Mouse (Mus musculus): ENCODE results near the gene Cdc37l1. TPM values are rescaled to one million over a fixed set of nuclear protein-coding genes. Genes with fewer than 3 reads are reported as not detected.
A peak's percentile ranks its signal among the peaks of the same experiment; 100 is the strongest.

Cdc37l1 gene
- polyA plus RNA-seq, 1 experiment from 2014 or later: 57.7 TPM

GRCm38 (mm10) chr19:29052786-29053185 lies 62.6 kb downstream of the Cdc37l1 start:
- no peak overlapping the region for H3K4me3 ChIP-seq
- H3K36me3 ChIP-seq: no peaks in the 10 kb centered on the region
- H3K4me2 ChIP-seq (replicated peaks): no peak overlapping the region

GRCm38 (mm10) chr19:29054594-29054993 lies 64.4 kb downstream of the Cdc37l1 start:
- Histone ChIP-seq H3K9ac (no peak overlapping the region), H3K27ac (no peak overlapping the region), H3K9me3 (no peaks in the 10 kb centered on the region), H3K4me3 (no peak overlapping the region), H3K36me3 (no peaks in the 10 kb centered on the region), H3K4me1 (no peaks in the 10 kb centered on the region), H3K27me3 (replicated peaks) (no peaks in the 10 kb centered on the region), H3K4me2 (replicated peaks) (no peak overlapping the region)
- 85% methylated on average over 6 of the region's 6 CpGs for WGBS
- no peak for ATAC-seq (ENCODE audit: low FRiP score, low read depth)

More at GRCm38 (mm10) chr19:29052786-29053185, 62.6 kb downstream of the Cdc37l1 start:
- no peak overlapping the region for H3K27ac ChIP-seq
- H3K9me3 ChIP-seq: no peaks in the 10 kb centered on the region
- no peak for ATAC-seq (ENCODE audit: low FRiP score, low read depth)
- WGBS: 92% methylated on average over 12 of the region's 12 CpGs
- H3K4me1 ChIP-seq: no peaks in the 10 kb centered on the region
- no peak overlapping the region for H3K9ac ChIP-seq
- no peaks in the 10 kb centered on the region for H3K27me3 ChIP-seq (replicated peaks)

GRCm38 (mm10) chr19:29055469-29055868 lies 65.3 kb downstream of the Cdc37l1 start:
- no peak for ATAC-seq (ENCODE audit: low FRiP score, low read depth)
- H3K9ac ChIP-seq: no peak overlapping the region
- WGBS: 86% methylated on average over 4 of the region's 4 CpGs

GRCm38 (mm10) chr19:29058741-29059140 lies 68.6 kb downstream of the Cdc37l1 start:
- H3K9me3 ChIP-seq: no peaks in the 10 kb centered on the region
- no peaks in the 10 kb centered on the region for H3K36me3 ChIP-seq
- H3K4me3 ChIP-seq: no peak overlapping the region
- H3K9ac ChIP-seq: no peak overlapping the region
- 89% methylated on average over 5 of the region's 5 CpGs for WGBS
- H3K27me3 ChIP-seq (replicated peaks): no peaks in the 10 kb centered on the region
- H3K4me1 ChIP-seq: no peaks in the 10 kb centered on the region
- H3K4me2 ChIP-seq (replicated peaks): no peak overlapping the region
- H3K27ac ChIP-seq: no peak overlapping the region
- no peak for ATAC-seq (ENCODE audit: low FRiP score, low read depth)

More at GRCm38 (mm10) chr19:29055469-29055868, 65.3 kb downstream of the Cdc37l1 start:
- no peak overlapping the region for H3K4me3 ChIP-seq
- H3K36me3 ChIP-seq: no peaks in the 10 kb centered on the region
- no peaks in the 10 kb centered on the region for H3K4me1 ChIP-seq
- no peak overlapping the region for H3K27ac ChIP-seq
- H3K4me2 ChIP-seq (replicated peaks): no peak overlapping the region
- no peaks in the 10 kb centered on the region for H3K27me3 ChIP-seq (replicated peaks)
- no peaks in the 10 kb centered on the region for H3K9me3 ChIP-seq

GRCm38 (mm10) chr19:29059688-29060087 lies 69.5 kb downstream of the Cdc37l1 start:
- Histone ChIP-seq H3K9me3 (no peaks in the 10 kb centered on the region), H3K36me3 (no peaks in the 10 kb centered on the region), H3K27me3 (replicated peaks) (no peaks in the 10 kb centered on the region), H3K4me1 (no peaks in the 10 kb centered on the region), H3K27ac (no peak overlapping the region), H3K4me3 (no peak overlapping the region), H3K9ac (no peak overlapping the region), H3K4me2 (replicated peaks) (no peak overlapping the region)
- 80% methylated on average over 2 of the region's 2 CpGs for WGBS
- ATAC-seq (ENCODE audit: low FRiP score, low read depth): no peak

GRCm38 (mm10) chr19:29060299-29060698 lies 70.1 kb downstream of the Cdc37l1 start:
- ATAC-seq (ENCODE audit: low FRiP score, low read depth): no peak
- Histone ChIP-seq H3K4me2 (replicated peaks) (no peak overlapping the region), H3K4me1 (no peaks in the 10 kb centered on the region), H3K27ac (no peak overlapping the region), H3K36me3 (no peaks in the 10 kb centered on the region), H3K27me3 (replicated peaks) (no peaks in the 10 kb centered on the region), H3K9me3 (no peaks in the 10 kb centered on the region), H3K9ac (no peak overlapping the region), H3K4me3 (no peak overlapping the region)
- WGBS: 50% methylated on average over 6 of the region's 6 CpGs

GRCm38 (mm10) chr19:29063009-29063408 lies 72.9 kb downstream of the Cdc37l1 start:
- ATAC-seq (ENCODE audit: low FRiP score, low read depth): no peak
- H3K9ac ChIP-seq: no peak overlapping the region
- WGBS: 78% methylated on average over 5 of the region's 5 CpGs
- no peaks in the 10 kb centered on the region for H3K27me3 ChIP-seq (replicated peaks)
- H3K36me3 ChIP-seq: no peaks in the 10 kb centered on the region
- H3K4me2 ChIP-seq (replicated peaks): no peak overlapping the region
- no peak overlapping the region for H3K27ac ChIP-seq
- H3K4me1 ChIP-seq: 0 out of 2 replicates have a peak, but pooled peaks cover 8% of the 10 kb centered on the region
- no peak overlapping the region for H3K4me3 ChIP-seq
- no peaks in the 10 kb centered on the region for H3K9me3 ChIP-seq

- Histone ChIP-seq H3K9me3 (no peaks in the 10 kb centered on the region), H3K4me1 (0 out of 2 replicates have a peak, but pooled peaks cover 8% of the 10 kb centered on the region), H3K4me2 (replicated peaks) (peak overlapping the region; percentile 46), H3K36me3 (no peaks in the 10 kb centered on the region), H3K27ac (no peak overlapping the region), H3K9ac (no peak overlapping the region), H3K27me3 (replicated peaks) (no peaks in the 10 kb centered on the region), H3K4me3 (no peak overlapping the region)
- peak; percentile 81 for ATAC-seq (ENCODE audit: low FRiP score, low read depth)
- 21% methylated on average over 18 of the region's 18 CpGs for WGBS
These were observed 73.6 kb downstream of the Cdc37l1 start for GRCm38 (mm10) chr19:29063577-29064363.

- H3K4me3 ChIP-seq: no peak overlapping the region
- 65% methylated on average over 9 of the region's 9 CpGs for WGBS
- no peaks in the 10 kb centered on the region for H3K27me3 ChIP-seq (replicated peaks)
- no peaks in the 10 kb centered on the region for H3K9me3 ChIP-seq
- H3K9ac ChIP-seq: no peak overlapping the region
- 0 out of 2 replicates have a peak, but pooled peaks cover 8% of the 10 kb centered on the region for H3K4me1 ChIP-seq
- H3K36me3 ChIP-seq: no peaks in the 10 kb centered on the region
- no peak for ATAC-seq (ENCODE audit: low FRiP score, low read depth)
- H3K27ac ChIP-seq: no peak overlapping the region
- no peak overlapping the region for H3K4me2 ChIP-seq (replicated peaks)
These were observed 74.4 kb downstream of the Cdc37l1 start for GRCm38 (mm10) chr19:29064451-29065102.

- Histone ChIP-seq H3K27me3 (replicated peaks) (no peaks in the 10 kb centered on the region), H3K4me3 (no peak overlapping the region; the same call in 1 of the 2 replicates), H3K4me2 (replicated peaks) (peak overlapping the region; percentile 51), H3K9me3 (no peaks in the 10 kb centered on the region), H3K36me3 (no peaks in the 10 kb centered on the region), H3K27ac (no peak overlapping the region), H3K9ac (no peak overlapping the region), H3K4me1 (0 out of 2 replicates have a peak, but pooled peaks cover 8% of the 10 kb centered on the region)
- 12% methylated on average over 11 of the region's 11 CpGs for WGBS
- peak; percentile 31; the same call in 1 of the 2 replicates for ATAC-seq (ENCODE audit: low FRiP score, low read depth)
These were observed 76.9 kb downstream of the Cdc37l1 start for GRCm38 (mm10) chr19:29066981-29067471.

GRCm38 (mm10) chr19:29069195-29069594 lies 79.0 kb downstream of the Cdc37l1 start:
- Histone ChIP-seq H3K27me3 (replicated peaks) (no peaks in the 10 kb centered on the region), H3K4me2 (replicated peaks) (no peak overlapping the region), H3K9ac (no peak overlapping the region), H3K4me3 (no peak overlapping the region), H3K36me3 (no peaks in the 10 kb centered on the region), H3K4me1 (0 out of 2 replicates have a peak, but pooled peaks cover 8% of the 10 kb centered on the region), H3K27ac (no peak overlapping the region), H3K9me3 (no peaks in the 10 kb centered on the region)
- ATAC-seq (ENCODE audit: low FRiP score, low read depth): no peak
- WGBS: 79% methylated on average over 5 of the region's 5 CpGs

- Histone ChIP-seq H3K4me3 (no peak overlapping the region), H3K4me2 (replicated peaks) (no peak overlapping the region)
- ATAC-seq (ENCODE audit: low FRiP score, low read depth): no peak
These were observed 84.7 kb downstream of the Cdc37l1 start for GRCm38 (mm10) chr19:29074802-29075201.

More at GRCm38 (mm10) chr19:29074802-29075201, 84.7 kb downstream of the Cdc37l1 start:
- 77% methylated on average over 6 of the region's 6 CpGs for WGBS
- H3K27ac ChIP-seq: no peak overlapping the region
- no peaks in the 10 kb centered on the region for H3K36me3 ChIP-seq
- no peaks in the 10 kb centered on the region for H3K27me3 ChIP-seq (replicated peaks)
- H3K4me1 ChIP-seq: no peaks in the 10 kb centered on the region
- H3K9ac ChIP-seq: no peak overlapping the region
- no peaks in the 10 kb centered on the region for H3K9me3 ChIP-seq

Measured in neural tube, embryonic 12.5 days (tissue).